Mouse (Mus musculus) megakaryocyte, adult 5-6 weeks (primary cell): Measurements from ENCODE around the gene Pklr. TPM values are rescaled to one million over a fixed set of nuclear protein-coding genes. Genes with fewer than 3 reads are reported as not detected.
A peak's percentile ranks its signal among the peaks of the same experiment; 100 is the strongest.

Experiments used
- ATAC-seq: 2 replicates; pipeline ENCODE4 v1.8.0; 2016; ENCODE audit warnings: mild to moderate bottlenecking, inconsistent platforms; ENCODE audit not compliant: poor library complexity, severe bottlenecking
- total RNA-seq, 2 experiments: library from RNA; stranded (forward) in 1 of 2; stranded (reverse) in 1 of 2; fragments of 153-499, 151-499 nt in 1 of 2; fragments of 221-1000, 200-1000 nt in 1 of 2; gene quantifications; 2 replicates each; pipeline versions ENCODE4 v1.2.3 to v1.2.4; 2015 to 2017

The Pklr gene
- total RNA-seq (2015), result 1.2 and 4.0 TPM in 2 replicates
- 1.4 and 8.0 TPM in 2 replicates for total RNA-seq (2017)

GRCm38 (mm10) chr3:89135958-89136357 is at the start of gene Pklr:
Gene Pklr (plus strand): TSS chr3:89136142.
- no peak for ATAC-seq

GRCm38 (mm10) chr3:89087338-89088110 is 48.4 kb upstream of the Pklr start:
- peak; percentile 22; the same call in 1 of the 2 replicates for ATAC-seq

- ATAC-seq, result no peak
These were observed 47.0 kb upstream of the Pklr start for GRCm38 (mm10) chr3:89088974-89089373.

- peak; percentile 90 for ATAC-seq
These were observed 45.9 kb upstream of the Pklr start for GRCm38 (mm10) chr3:89089882-89090591.

- peak; percentile 18; the same call in 1 of the 2 replicates for ATAC-seq
These were observed 45.0 kb upstream of the Pklr start for GRCm38 (mm10) chr3:89090694-89091655.

- no peak for ATAC-seq
These were observed 44.0 kb upstream of the Pklr start for GRCm38 (mm10) chr3:89091811-89092508.

- no peak for ATAC-seq
These were observed 43.3 kb upstream of the Pklr start for GRCm38 (mm10) chr3:89092509-89093090.

- ATAC-seq, result peak; percentile 24; the same call in 1 of the 2 replicates
These were observed 42.8 kb upstream of the Pklr start, which contains the start of gene Rusc1 for GRCm38 (mm10) chr3:89093175-89093574. Gene Rusc1 (minus strand): TSS chr3:89093311.

GRCm38 (mm10) chr3:89094021-89094420 is 41.9 kb upstream of the Pklr start:
- no peak for ATAC-seq

GRCm38 (mm10) chr3:89100811-89101210 is 35.1 kb upstream of the Pklr start, which contains the start of gene Gm43738:
Gene Gm43738 (minus strand): TSS chr3:89101099.
- ATAC-seq, result no peak

- ATAC-seq, result peak; percentile 15; the same call in 1 of the 2 replicates
These were observed 34.5 kb upstream of the Pklr start for GRCm38 (mm10) chr3:89101459-89101811.

- ATAC-seq, result peak; percentile 98
These were observed 34.0 kb upstream of the Pklr start, which contains the start of gene Fdps for GRCm38 (mm10) chr3:89101812-89102494. Gene Fdps (minus strand): TSS chr3:89101959.

GRCm38 (mm10) chr3:89102495-89103290 is 33.2 kb upstream of the Pklr start:
- ATAC-seq, result peak; percentile 14; the same call in 1 of the 2 replicates

- no peak for ATAC-seq
These were observed 32.7 kb upstream of the Pklr start for GRCm38 (mm10) chr3:89103291-89103595.

- ATAC-seq, result no peak
These were observed 29.1 kb upstream of the Pklr start for GRCm38 (mm10) chr3:89106881-89107280.

- ATAC-seq, result no peak
These were observed 28.4 kb upstream of the Pklr start for GRCm38 (mm10) chr3:89107545-89107944.

- ATAC-seq, result no peak
These were observed 27.8 kb upstream of the Pklr start for GRCm38 (mm10) chr3:89108146-89108545.

- ATAC-seq, result no peak
These were observed 22.9 kb upstream of the Pklr start for GRCm38 (mm10) chr3:89113058-89113457.
